Mouse (Mus musculus) limb, embryonic 11.5 days (tissue): ENCODE measurements at regions not wholly inside any gene's neighbourhood (a gene's known extent, or its start where the extent isn't known, plus 50 kb on each side); places are given as distances from the start of the nearest gene placed in this dataset.

Experiments used
- ATAC-seq: fragments of 200-750 bp; cut with Nextera tagmentation; 2 replicates; pipeline ENCODE4 v1.8.0; 2017; ENCODE audit warnings: low read depth; ENCODE audit not compliant: insufficient number of reproducible peaks, low FRiP score, low TSS enrichment
- DNase-seq: peaks from one replicate; pipeline ENCODE4 v3.0.0-alpha.2; 2015; ENCODE audit warnings: low spot score
- H3K27ac ChIP-seq: fragments of 300-500 bp; sonication (generic); replicated peaks from 2 replicates; pipeline ENCODE4 v1.5.1; 2014; ENCODE audit warnings: low read depth, mild to moderate bottlenecking, low read length
- H3K27me3 ChIP-seq: fragments of 300-500 bp; sonication (generic); 2 replicates; pipeline ENCODE4 v1.6.1; 2014; ENCODE audit warnings: mild to moderate bottlenecking, low read length, mixed read lengths; ENCODE audit not compliant: control insufficient read depth, insufficient read depth
- H3K36me3 ChIP-seq: fragments of 300-500 bp; sonication (generic); 2 replicates; pipeline ENCODE4 v1.6.1; 2014; ENCODE audit warnings: mild to moderate bottlenecking, low read length, moderate library complexity, mixed read lengths; ENCODE audit not compliant: control insufficient read depth, insufficient read depth
- H3K4me1 ChIP-seq: fragments of 300-500 bp; sonication (generic); 2 replicates; pipeline ENCODE4 v1.6.1; 2014; ENCODE audit warnings: low read length, mixed read lengths; ENCODE audit not compliant: control insufficient read depth, insufficient read depth
- H3K4me2 ChIP-seq: fragments of 300-500 bp; sonication (generic); 2 replicates; pipeline ENCODE4 v1.6.1; 2014; ENCODE audit warnings: low read depth, mild to moderate bottlenecking, moderate library complexity; ENCODE audit not compliant: severe bottlenecking
- H3K4me3 ChIP-seq: fragments of 300-500 bp; sonication (generic); 2 replicates; pipeline ENCODE4 v1.5.1; 2014; ENCODE audit warnings: low read depth, low read length
- H3K9ac ChIP-seq: fragments of 300-500 bp; sonication (generic); 2 replicates; pipeline ENCODE4 v1.6.1; 2014; ENCODE audit warnings: mild to moderate bottlenecking, low read length
- H3K9me3 ChIP-seq: fragments of 300-500 bp; sonication (generic); 2 replicates; pipeline ENCODE4 v1.6.1; 2016; ENCODE audit warnings: low read length; ENCODE audit not compliant: control insufficient read depth
- WGBS: fragments of 180-500 bp; shearing (Covaris S2); extraction: QIAGEN DNeasy Blood & Tissue Kit; methylation state at CpG from one replicate; pipeline ENCODE4 v1.1.7; 2014; 5-methylcytosine and 5-hydroxymethylcytosine counted together

GRCm38 (mm10) chr5:29901716-29902115, 111.2 kb upstream of the Il6 start:
- Histone ChIP-seq H3K4me2 (no peak overlapping the region), H3K4me1 (no peaks in the 10 kb centered on the region), H3K9ac (no peak overlapping the region), H3K9me3 (no peaks in the 10 kb centered on the region), H3K4me3 (no peak overlapping the region), H3K27ac (no peak overlapping the region), H3K27me3 (no peaks in the 10 kb centered on the region), H3K36me3 (no peaks in the 10 kb centered on the region)
- DNase-seq (no peak), ATAC-seq (no peak)
- 89% methylated on average over 2 of the region's 2 CpGs for WGBS

GRCm38 (mm10) chr5:29920295-29920694, 92.6 kb upstream of the Il6 start:
- no peaks in the 10 kb centered on the region for H3K4me1 ChIP-seq
- ATAC-seq (no peak), DNase-seq (no peak)
- no peaks in the 10 kb centered on the region for H3K36me3 ChIP-seq
- H3K4me3 ChIP-seq = no peak overlapping the region
- H3K9ac ChIP-seq = no peak overlapping the region
- 81% methylated on average over 2 of the region's 2 CpGs for WGBS
- H3K27ac ChIP-seq = no peak overlapping the region
- H3K4me2 ChIP-seq = no peak overlapping the region
- H3K27me3 ChIP-seq = no peaks in the 10 kb centered on the region
- no peaks in the 10 kb centered on the region for H3K9me3 ChIP-seq

GRCm38 (mm10) chr5:29925527-29925926, 87.4 kb upstream of the Il6 start:
- Histone ChIP-seq H3K27ac (no peak overlapping the region), H3K4me3 (no peak overlapping the region), H3K36me3 (no peaks in the 10 kb centered on the region), H3K4me2 (no peak overlapping the region), H3K4me1 (no peaks in the 10 kb centered on the region), H3K9ac (no peak overlapping the region), H3K27me3 (no peaks in the 10 kb centered on the region), H3K9me3 (no peaks in the 10 kb centered on the region)
- ATAC-seq = no peak
- 80% methylated on average over 2 of the region's 2 CpGs for WGBS
- no peak for DNase-seq

GRCm38 (mm10) chr5:29927594-29927993, 85.3 kb upstream of the Il6 start:
- ATAC-seq (no peak), DNase-seq (no peak)
- WGBS = 70% methylated on average over 1 of the region's 1 CpGs
- Histone ChIP-seq H3K4me2 (no peak overlapping the region), H3K27ac (no peak overlapping the region), H3K4me1 (no peaks in the 10 kb centered on the region), H3K9ac (no peak overlapping the region), H3K36me3 (no peaks in the 10 kb centered on the region), H3K27me3 (no peaks in the 10 kb centered on the region), H3K4me3 (no peak overlapping the region), H3K9me3 (no peaks in the 10 kb centered on the region)

GRCm38 (mm10) chr5:29929381-29929780, 83.5 kb upstream of the Il6 start:
- WGBS = 92% methylated on average over 2 of the region's 2 CpGs
- H3K9me3 ChIP-seq = no peaks in the 10 kb centered on the region
- no peak overlapping the region for H3K27ac ChIP-seq
- ATAC-seq = no peak
- H3K9ac ChIP-seq = no peak overlapping the region
- no peak overlapping the region for H3K4me2 ChIP-seq
- no peak for DNase-seq
- no peaks in the 10 kb centered on the region for H3K4me1 ChIP-seq
- no peaks in the 10 kb centered on the region for H3K36me3 ChIP-seq
- H3K4me3 ChIP-seq = no peak overlapping the region
- H3K27me3 ChIP-seq = no peaks in the 10 kb centered on the region

GRCm38 (mm10) chr5:29947225-29947624, 65.7 kb upstream of the Il6 start:
- Histone ChIP-seq H3K4me1 (no peaks in the 10 kb centered on the region), H3K4me2 (no peak overlapping the region), H3K27ac (no peak overlapping the region), H3K27me3 (no peaks in the 10 kb centered on the region), H3K4me3 (no peak overlapping the region), H3K36me3 (no peaks in the 10 kb centered on the region), H3K9ac (no peak overlapping the region), H3K9me3 (no peaks in the 10 kb centered on the region)
- ATAC-seq (no peak), DNase-seq (no peak)
- WGBS = 67% methylated on average over 2 of the region's 2 CpGs

GRCm38 (mm10) chr5:29948161-29948560, 64.8 kb upstream of the Il6 start:
- H3K4me3 ChIP-seq = no peak overlapping the region
- H3K4me2 ChIP-seq = no peak overlapping the region
- WGBS = 73% methylated on average over 3 of the region's 3 CpGs
- no peaks in the 10 kb centered on the region for H3K4me1 ChIP-seq
- no peak overlapping the region for H3K27ac ChIP-seq
- H3K9me3 ChIP-seq = no peaks in the 10 kb centered on the region
- H3K9ac ChIP-seq = no peak overlapping the region
- no peaks in the 10 kb centered on the region for H3K36me3 ChIP-seq
- no peaks in the 10 kb centered on the region for H3K27me3 ChIP-seq
- no peak for ATAC-seq
- no peak for DNase-seq

- no peaks in the 10 kb centered on the region for H3K4me1 ChIP-seq
- no peak overlapping the region for H3K4me3 ChIP-seq
- H3K36me3 ChIP-seq = no peaks in the 10 kb centered on the region
- no peaks in the 10 kb centered on the region for H3K27me3 ChIP-seq
- ATAC-seq = no peak
- no peak for DNase-seq
- H3K27ac ChIP-seq = no peak overlapping the region
- H3K9ac ChIP-seq = no peak overlapping the region
- WGBS = 85% methylated on average over 5 of the region's 5 CpGs
- H3K9me3 ChIP-seq = no peaks in the 10 kb centered on the region
- no peak overlapping the region for H3K4me2 ChIP-seq
Measured at GRCm38 (mm10) chr5:29950456-29951170, 62.3 kb upstream of the Il6 start.
